Comparison of ENCODE assay signal across 41 mouse cellular contexts in genomic region chr2:89117183-89117582, GRCm38 (mm10). TPM values are rescaled to one million over a fixed set of nuclear protein-coding genes. Genes with fewer than 3 reads are reported as not detected.
"Had no signal": no experiment of that assay in that cellular context is flagged by ENCODE, and none has a peak within 500 bp of the region (broad histone marks: within the 10 kb centered on the region; RNA-seq: fewer than 3 reads in every experiment).

TSS of gene Olfr1221 (minus strand) at chr2:89117283.

- H3K27me3 ChIP-seq: heart, embryonic 12.5 days; hindbrain, embryonic 12.5 days; limb, embryonic 13.5 days; limb, embryonic 15.5 days had no signal

- ATAC-seq: hindbrain, embryonic 16.5 days; intestine, postnatal 0 days had no signal

- H3K4me2 ChIP-seq: heart, embryonic 12.5 days; hindbrain, embryonic 12.5 days; hindbrain, embryonic 14.5 days; limb, embryonic 13.5 days; limb, embryonic 15.5 days; liver, embryonic 11.5 days had no signal

- H3K4me3 ChIP-seq: gastrocnemius, adult 2 months; heart, embryonic 10.5 days; heart, embryonic 12.5 days; hindbrain, embryonic 10.5 days; hindbrain, embryonic 12.5 days; layer of hippocampus, adult 2 months; limb, embryonic 13.5 days; limb, embryonic 15.5 days had no signal

- H3K36me3 ChIP-seq: heart, embryonic 10.5 days; heart, embryonic 12.5 days; hindbrain, embryonic 10.5 days; hindbrain, embryonic 12.5 days; limb, embryonic 13.5 days; limb, embryonic 15.5 days had no signal

- DNase-seq: gastrocnemius, adult 2 months; gastrocnemius, postnatal 10 days; gastrocnemius, postnatal 25 days; heart, adult 18-20 months; heart, postnatal 10 days; heart, postnatal 4 days; kidney, adult 18-20 months; kidney, adult 8-10 months; kidney, postnatal 10 days; kidney, postnatal 25 days; kidney, postnatal 4 days; layer of hippocampus, postnatal 36 days; left cerebral cortex, postnatal 4 days had no signal

- H3K4me1 ChIP-seq: heart, embryonic 10.5 days; heart, embryonic 12.5 days; hindbrain, embryonic 10.5 days; hindbrain, embryonic 12.5 days; limb, embryonic 13.5 days; limb, embryonic 15.5 days had no signal

- H3K9ac ChIP-seq: heart, embryonic 12.5 days; hindbrain, embryonic 12.5 days; hindbrain, embryonic 14.5 days; limb, embryonic 13.5 days; limb, embryonic 15.5 days; liver, embryonic 14.5 days had no signal

- H3K27ac ChIP-seq: gastrocnemius, adult 2 months; heart, embryonic 10.5 days; hindbrain, embryonic 10.5 days; hindbrain, embryonic 12.5 days; hindbrain, embryonic 14.5 days; layer of hippocampus, adult 2 months; limb, embryonic 13.5 days; limb, embryonic 15.5 days; liver, embryonic 14.5 days had no signal

- H3K9me3 ChIP-seq: heart, embryonic 10.5 days; heart, embryonic 12.5 days; hindbrain, embryonic 10.5 days; hindbrain, embryonic 12.5 days; limb, embryonic 13.5 days; limb, embryonic 15.5 days had no signal

RNA-seq across cellular contexts. Expression of gene Olfr1221, which starts in this region (rescaled TPM):
- total RNA-seq: gastrocnemius, adult 2 months; gastrocnemius, postnatal 10 days; gastrocnemius, postnatal 25 days; gastrocnemius, postnatal 4 days; granulocyte monocyte progenitor cell, adult 5-6 weeks; heart, adult 18-20 months; heart, adult 8-10 months; heart, postnatal 10 days; heart, postnatal 25 days; heart, postnatal 4 days; layer of hippocampus, adult 2 months; layer of hippocampus, postnatal 10 days; layer of hippocampus, postnatal 36 days; left cerebral cortex, adult 18-20 months; left cerebral cortex, adult 8-10 months; left cerebral cortex, postnatal 10 days; left cerebral cortex, postnatal 25 days; left cerebral cortex, postnatal 4 days had no signal
- polyA plus RNA-seq: frontal cortex, adult 2 months; heart, embryonic 10.5 days; heart, embryonic 12.5 days; heart, embryonic 14.5 days; heart, embryonic 16.5 days; hindbrain, embryonic 10.5 days; hindbrain, embryonic 12.5 days; hindbrain, embryonic 14.5 days; hindbrain, embryonic 16.5 days; intestine, embryonic 14.5 days; intestine, postnatal 0 days; kidney, embryonic 14.5 days; kidney, embryonic 16.5 days; limb, embryonic 11.5 days; limb, embryonic 13.5 days; limb, embryonic 15.5 days; liver, embryonic 11.5 days; liver, embryonic 14.5 days had no signal
